Mouse (Mus musculus) lung, postnatal 0 days (tissue): ENCODE data around the gene Nmnat2. TPM values are rescaled to one million over a fixed set of nuclear protein-coding genes. Genes with fewer than 3 reads are reported as not detected.

Experiments
- ATAC-seq: fragments of 200-750 bp; cut with Nextera tagmentation; 2 replicates; pipeline ENCODE4 v1.8.0; 2017; ENCODE audit warnings: moderate library complexity
- DNase-seq: peaks from one replicate; pipeline ENCODE4 v3.0.0-alpha.2; 2016; ENCODE audit warnings: low spot score
- H3K27ac ChIP-seq: fragments of 300-500 bp; sonication (generic); 2 replicates; pipeline ENCODE4 v1.5.1; 2014; ENCODE audit warnings: antibody characterized with exemption, mild to moderate bottlenecking, low read length, mixed read lengths
- H3K27me3 ChIP-seq: fragments of 300-500 bp; sonication (generic); replicated peaks from 2 replicates; pipeline ENCODE4 v1.6.1; 2014; ENCODE audit warnings: low read length, mixed read lengths; ENCODE audit not compliant: insufficient read depth
- H3K36me3 ChIP-seq: fragments of 300-500 bp; sonication (generic); 2 replicates; pipeline ENCODE4 v1.6.1; 2014; ENCODE audit warnings: low read length, mixed read lengths; ENCODE audit not compliant: insufficient read depth
- H3K4me1 ChIP-seq: fragments of 300-500 bp; sonication (generic); 2 replicates; pipeline ENCODE4 v1.6.1; 2014; ENCODE audit warnings: antibody characterized with exemption, low read depth, low read length, mixed read lengths; ENCODE audit not compliant: insufficient read depth
- H3K4me2 ChIP-seq: fragments of 300-500 bp; sonication (generic); replicated peaks from 2 replicates; pipeline ENCODE4 v1.6.1; 2014; ENCODE audit warnings: low read depth, mild to moderate bottlenecking, low read length, moderate library complexity, mixed read lengths
- H3K4me3 ChIP-seq: fragments of 300-500 bp; sonication (generic); 2 replicates; pipeline ENCODE4 v1.5.1; 2014; ENCODE audit warnings: low read depth, low read length
- H3K9ac ChIP-seq: fragments of 300-500 bp; sonication (generic); replicated peaks from 2 replicates; pipeline ENCODE4 v1.6.1; 2014; ENCODE audit warnings: low read depth, mild to moderate bottlenecking
- H3K9me3 ChIP-seq: fragments of 300-500 bp; sonication (generic); 2 replicates; pipeline ENCODE4 v1.6.1; 2016; ENCODE audit warnings: low read length, mixed read lengths
- CTCF ChIP-seq: IDR thresholded peaks from 2 replicates; pipeline ENCODE4 v1.5.1; 2016; ENCODE audit warnings: antibody characterized with exemption, mild to moderate bottlenecking
- EP300 ChIP-seq: IDR thresholded peaks from 2 replicates; pipeline ENCODE4 v1.6.1; 2016; ENCODE audit warnings: antibody characterized with exemption, mild to moderate bottlenecking, control low read depth
- WGBS: fragments of 180-500 bp; shearing (Covaris S2); extraction: QIAGEN DNeasy Blood & Tissue Kit; methylation state at CpG from one replicate; pipeline ENCODE4 v1.1.7; 2014; 5-methylcytosine and 5-hydroxymethylcytosine counted together
- polyA plus RNA-seq: library from polyadenylated mRNA; unstranded; fragments of >200 nt; fragmentation: Nextera tagmentation; extraction: Ambion mirVana; gene quantifications from 2 replicates; pipeline ENCODE4 v1.2.1, GENCODE M21; 2015

Nmnat2 gene
- polyA plus RNA-seq, 1 experiment from 2014 or later: 4.8 TPM

GRCm38 (mm10) chr1:153053619-153054018 is 98.8 kb downstream of the Nmnat2 start:
- H3K27ac ChIP-seq: no peak overlapping the region
- ATAC-seq: no peak

GRCm38 (mm10) chr1:153054112-153054821 is 99.5 kb downstream of the Nmnat2 start:
- ATAC-seq: no peak
- Histone ChIP-seq H3K27me3 (no peaks in the 10 kb centered on the region), H3K4me2 (no peak overlapping the region), H3K36me3 (no peaks in the 10 kb centered on the region), H3K4me1 (no peaks in the 10 kb centered on the region; the same call in 1 of the 2 replicates), H3K9me3 (no peaks in the 10 kb centered on the region), H3K4me3 (no peak overlapping the region), H3K27ac (no peak overlapping the region), H3K9ac (no peak overlapping the region)
- WGBS: 31% methylated on average over 11 of the region's 11 CpGs
- TF ChIP-seq EP300: no peak
- TF ChIP-seq CTCF: no peak
- DNase-seq: no peak

More at GRCm38 (mm10) chr1:153053619-153054018, 98.8 kb downstream of the Nmnat2 start:
- Histone ChIP-seq H3K4me1 (no peaks in the 10 kb centered on the region; the same call in 1 of the 2 replicates), H3K9ac (no peak overlapping the region), H3K27me3 (no peaks in the 10 kb centered on the region), H3K36me3 (no peaks in the 10 kb centered on the region), H3K4me2 (no peak overlapping the region), H3K9me3 (no peaks in the 10 kb centered on the region), H3K4me3 (no peak overlapping the region)
- WGBS: 47% methylated on average over 7 of the region's 7 CpGs
- no peak for DNase-seq
- TF ChIP-seq EP300 (no peak), CTCF (no peak)

GRCm38 (mm10) chr1:153058290-153058689 is 103.5 kb downstream of the Nmnat2 start:
- no peak overlapping the region for H3K4me3 ChIP-seq
- H3K27ac ChIP-seq: no peak overlapping the region
- TF ChIP-seq EP300: no peak
- no peak for TF ChIP-seq CTCF
- no peaks in the 10 kb centered on the region for H3K36me3 ChIP-seq
- ATAC-seq: no peak
- DNase-seq: no peak
- no peaks in the 10 kb centered on the region for H3K9me3 ChIP-seq
- no peaks in the 10 kb centered on the region for H3K27me3 ChIP-seq
- 74% methylated on average over 7 of the region's 7 CpGs for WGBS
- H3K4me2 ChIP-seq: no peak overlapping the region
- no peaks in the 10 kb centered on the region for H3K4me1 ChIP-seq
- H3K9ac ChIP-seq: no peak overlapping the region

- no peak for ATAC-seq
- Histone ChIP-seq H3K9me3 (no peaks in the 10 kb centered on the region), H3K4me2 (no peak overlapping the region), H3K4me1 (no peaks in the 10 kb centered on the region), H3K27ac (no peak overlapping the region), H3K27me3 (no peaks in the 10 kb centered on the region), H3K4me3 (no peak overlapping the region), H3K9ac (no peak overlapping the region), H3K36me3 (no peaks in the 10 kb centered on the region)
- no peak for TF ChIP-seq EP300
- no peak for TF ChIP-seq CTCF
- 67% methylated on average over 9 of the region's 9 CpGs for WGBS
- DNase-seq: no peak
These were observed 104.8 kb downstream of the Nmnat2 start for GRCm38 (mm10) chr1:153059626-153060025.

- TF ChIP-seq CTCF (no peak), EP300 (no peak)
- no peaks in the 10 kb centered on the region for H3K9me3 ChIP-seq
- no peak for ATAC-seq
- DNase-seq: no peak
- no peak overlapping the region for H3K9ac ChIP-seq
- H3K36me3 ChIP-seq: no peaks in the 10 kb centered on the region
- WGBS: 21% methylated on average over 7 of the region's 7 CpGs
- no peaks in the 10 kb centered on the region for H3K27me3 ChIP-seq
- H3K4me1 ChIP-seq: no peaks in the 10 kb centered on the region
- no peak overlapping the region for H3K4me2 ChIP-seq
- H3K4me3 ChIP-seq: no peak overlapping the region
- peak overlapping the region; percentile 32; the same call in 1 of the 2 replicates for H3K27ac ChIP-seq
These were observed 107.8 kb downstream of the Nmnat2 start for GRCm38 (mm10) chr1:153062547-153062946.

- no peak overlapping the region for H3K4me3 ChIP-seq
- TF ChIP-seq CTCF: no peak
- TF ChIP-seq EP300: peak; percentile 87
- H3K27ac ChIP-seq: peak overlapping the region; percentile 89
- H3K9ac ChIP-seq: no peak overlapping the region
- peak; percentile 93 for DNase-seq
- no peaks in the 10 kb centered on the region for H3K36me3 ChIP-seq
- no peaks in the 10 kb centered on the region for H3K9me3 ChIP-seq
- ATAC-seq: peak; percentile 36
- no peaks in the 10 kb centered on the region for H3K27me3 ChIP-seq
- no peaks in the 10 kb centered on the region for H3K4me1 ChIP-seq
- 68% methylated on average over 9 of the region's 9 CpGs for WGBS
- H3K4me2 ChIP-seq: no peak overlapping the region
These were observed 110.1 kb downstream of the Nmnat2 start for GRCm38 (mm10) chr1:153064784-153065390.
